In the genomic region with DNA sequence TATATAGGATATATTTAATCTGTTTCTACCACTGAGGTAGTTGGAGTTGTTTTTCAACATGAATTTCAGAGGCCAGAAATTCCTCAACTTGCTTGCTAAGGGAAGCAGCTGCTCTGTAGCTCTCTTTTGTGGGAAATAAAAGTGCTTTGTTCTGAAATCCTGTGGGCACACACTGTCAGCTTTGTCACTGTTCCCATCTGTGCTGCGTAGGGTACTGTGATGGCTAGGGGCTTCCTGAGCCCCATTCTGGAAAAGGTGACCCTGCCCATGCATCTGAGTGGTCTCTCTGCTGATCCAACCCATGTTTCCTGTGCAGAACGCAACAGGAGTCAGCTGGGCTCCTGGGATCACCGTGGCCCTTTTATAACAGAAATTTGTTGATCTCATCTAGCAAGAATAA, we compare ENCODE assay signal across 21 mouse cellular contexts. TPM values are rescaled to one million over a fixed set of nuclear protein-coding genes. Genes with fewer than 3 reads are reported as not detected.
A peak's percentile ranks its signal among the peaks of the same experiment; 100 is the strongest.
DNase-seq lines count a peak whose midpoint lies in the region; ATAC-seq and TF ChIP-seq lines count a peak whose summit lies in the region.
"Had no signal": no experiment of that assay in that cellular context is flagged by ENCODE, and none has a peak within 500 bp of the region (broad histone marks: within the 10 kb centered on the region; RNA-seq: fewer than 3 reads in every experiment).

No protein-coding gene starts in this region.

- no peak for TF ChIP-seq POLR2A in brain, embryonic 14.5 days (IDR thresholded peaks at IDR 0.05; ENCODE audit: borderline replicate concordance, extremely low read depth, insufficient read depth, insufficient read length, poor library complexity, severe bottlenecking)

- peak; percentile 60 for DNase-seq in heart, embryonic 10.5 days (ENCODE audit: low spot score)
- DNase-seq in heart, postnatal 4 days: no peak
- DNase-seq in brain, embryonic 14.5 days (ENCODE audit: low read depth): peak; percentile 23
- peak; percentile 55 to 89 for DNase-seq in layer of hippocampus, adult 18-20 months (ENCODE audit: low spot score in 2 of 2)
- DNase-seq in left cerebral cortex, postnatal 36 days (ENCODE audit: low spot score in 2 of 2): peak; percentile 24 to 34
- DNase-seq in urinary bladder, adult 2 months (ENCODE audit: low spot score): no peak
- DNase-seq: adrenal gland, postnatal 36 days; cerebellum, postnatal 25 days; heart, adult 18-20 months; kidney, adult 9 months; kidney, postnatal 4 days; liver, embryonic 13.5 days had no signal

- no peaks in the 10 kb centered on the region for H3K36me3 ChIP-seq in heart, embryonic 10.5 days
- no peaks in the 10 kb centered on the region for H3K36me3 ChIP-seq in hindbrain, embryonic 13.5 days
- H3K36me3 ChIP-seq: embryonic facial prominence, embryonic 12.5 days; limb, embryonic 12.5 days; liver, embryonic 13.5 days; midbrain, embryonic 12.5 days; neural tube, embryonic 13.5 days had no signal

- H3K27me3 ChIP-seq in heart, embryonic 10.5 days (ENCODE audit: insufficient read depth, poor library complexity, severe bottlenecking): no peaks in the 10 kb centered on the region
- no peaks in the 10 kb centered on the region for H3K27me3 ChIP-seq in hindbrain, embryonic 13.5 days
- H3K27me3 ChIP-seq: embryonic facial prominence, embryonic 12.5 days; limb, embryonic 12.5 days; liver, embryonic 13.5 days; midbrain, embryonic 12.5 days; neural tube, embryonic 13.5 days had no signal

- H3K4me3 ChIP-seq in heart, embryonic 10.5 days: no peak overlapping the region
- no peak overlapping the region for H3K4me3 ChIP-seq in hindbrain, embryonic 13.5 days
- H3K4me3 ChIP-seq: embryonic facial prominence, embryonic 12.5 days; limb, embryonic 12.5 days; liver, embryonic 13.5 days; midbrain, embryonic 12.5 days; neural tube, embryonic 13.5 days had no signal

- no peaks in the 10 kb centered on the region for H3K9me3 ChIP-seq in heart, embryonic 10.5 days
- H3K9me3 ChIP-seq in hindbrain, embryonic 13.5 days: no peaks in the 10 kb centered on the region
- H3K9me3 ChIP-seq: embryonic facial prominence, embryonic 12.5 days; limb, embryonic 12.5 days; liver, embryonic 13.5 days; midbrain, embryonic 12.5 days; neural tube, embryonic 13.5 days had no signal

- no peak for ATAC-seq in hindbrain, embryonic 13.5 days (ENCODE audit: low FRiP score)
- ATAC-seq: forebrain, embryonic 16.5 days had no signal

- no peak overlapping the region for H3K9ac ChIP-seq in hindbrain, embryonic 13.5 days
- H3K9ac ChIP-seq: embryonic facial prominence, embryonic 12.5 days; limb, embryonic 12.5 days; liver, embryonic 13.5 days; midbrain, embryonic 12.5 days; neural tube, embryonic 13.5 days had no signal

- H3K4me1 ChIP-seq in heart, embryonic 10.5 days: no peaks in the 10 kb centered on the region; the same call in 1 of the 2 replicates
- H3K4me1 ChIP-seq in hindbrain, embryonic 13.5 days (replicated peaks): 0 out of 2 replicates have a peak, but pooled peaks cover 2% of the 10 kb centered on the region
- H3K4me1 ChIP-seq: midbrain, embryonic 12.5 days; neural tube, embryonic 13.5 days had no signal

- no peak overlapping the region for H3K27ac ChIP-seq in heart, embryonic 10.5 days
- H3K27ac ChIP-seq in hindbrain, embryonic 13.5 days: no peak overlapping the region
- H3K27ac ChIP-seq: liver, embryonic 13.5 days; midbrain, embryonic 12.5 days; neural tube, embryonic 13.5 days had no signal

- TF ChIP-seq CTCF in brain, embryonic 14.5 days (IDR thresholded peaks at IDR 0.05; ENCODE audit: borderline replicate concordance, extremely low read depth, insufficient read depth, insufficient read length): no peak

- intact Hi-C loops in left cerebral cortex, postnatal 36 days (cut with DNase I): no loop called here

- H3K4me2 ChIP-seq in hindbrain, embryonic 13.5 days: no peak overlapping the region
- H3K4me2 ChIP-seq: embryonic facial prominence, embryonic 12.5 days; limb, embryonic 12.5 days; liver, embryonic 13.5 days; midbrain, embryonic 12.5 days; neural tube, embryonic 13.5 days had no signal

- 73% methylated on average over 3 of the region's 3 CpGs for WGBS in heart, embryonic 10.5 days
- 65% methylated on average over 3 of the region's 3 CpGs for WGBS in hindbrain, embryonic 13.5 days

RNA-seq across cellular contexts. Expression of gene Pla2g16, which starts 9.6 kb away (rescaled TPM):
- 15.9 and 30.8 TPM in 2 replicates for polyA plus RNA-seq in heart, embryonic 10.5 days (2016; fragmentation: Nextera tagmentation; extraction: Ambion mirVana)
- 10 to 100 TPM; 81.0 to 81.1 TPM for total RNA-seq in heart, postnatal 4 days (2021)
- 3.2 and 3.5 TPM in 2 replicates for polyA plus RNA-seq in brain, embryonic 14.5 days (2012; rRNA removed)
- 10 to 100 TPM; 42.3 to 44.4 TPM for total RNA-seq in layer of hippocampus, adult 18-20 months (2021)
- total RNA-seq in left cerebral cortex, postnatal 36 days (2021): 10 to 100 TPM; 27.2 to 29.2 TPM
- polyA plus RNA-seq in hindbrain, embryonic 13.5 days (2015; fragmentation: Nextera tagmentation; extraction: Ambion mirVana): 2.9 and 5.4 TPM in 2 replicates
- polyA plus RNA-seq in urinary bladder, adult 2 months (2012; rRNA removed): 41.3 and 43.5 TPM in 2 replicates

RNA-seq across cellular contexts. Expression of gene Lgals12, which starts 40.2 kb away (rescaled TPM):
- 0.06 TPM in 1 of 2 replicates, not detected in the other for polyA plus RNA-seq in heart, embryonic 10.5 days (2016; fragmentation: Nextera tagmentation; extraction: Ambion mirVana)
- total RNA-seq in heart, postnatal 4 days (2021): under 1 TPM; 0.36 to 0.41 TPM
- 0.68 and 0.72 TPM in 2 replicates for polyA plus RNA-seq in brain, embryonic 14.5 days (2012; rRNA removed)
- under 1 TPM; 0.33 to 0.35 TPM for total RNA-seq in layer of hippocampus, adult 18-20 months (2021)
- total RNA-seq in left cerebral cortex, postnatal 36 days (2021): 1 to 10 TPM in 1 of 2 experiments, under 1 TPM in 1; 0.57 to 1.0 TPM
- 0.08 and 0.17 TPM in 2 replicates for polyA plus RNA-seq in hindbrain, embryonic 13.5 days (2015; fragmentation: Nextera tagmentation; extraction: Ambion mirVana)
- polyA plus RNA-seq in urinary bladder, adult 2 months (2012; rRNA removed): 2.0 and 3.5 TPM in 2 replicates
- polyA plus RNA-seq: liver, embryonic 13.5 days had no signal

RNA-seq across cellular contexts. Expression of gene Hrasls5, which starts 45.5 kb away (rescaled TPM):
- not detected in 2 replicates for polyA plus RNA-seq in heart, embryonic 10.5 days (2016; fragmentation: Nextera tagmentation; extraction: Ambion mirVana)
- not detected for total RNA-seq in heart, postnatal 4 days (2021)
- polyA plus RNA-seq in brain, embryonic 14.5 days (2012; rRNA removed): 0.15 TPM in 1 of 2 replicates, not detected in the other
- not detected for total RNA-seq in layer of hippocampus, adult 18-20 months (2021)
- not detected for total RNA-seq in left cerebral cortex, postnatal 36 days (2021)
- polyA plus RNA-seq in hindbrain, embryonic 13.5 days (2015; fragmentation: Nextera tagmentation; extraction: Ambion mirVana): not detected in 2 replicates
- polyA plus RNA-seq in urinary bladder, adult 2 months (2012; rRNA removed): not detected in 2 replicates
- total RNA-seq: heart, adult 18-20 months had no signal
- polyA plus RNA-seq: embryonic facial prominence, embryonic 12.5 days; forebrain, embryonic 16.5 days; heart, embryonic 16.5 days; hindbrain, embryonic 11.5 days; intestine, embryonic 14.5 days; limb, embryonic 12.5 days; liver, embryonic 13.5 days; midbrain, embryonic 12.5 days; neural tube, embryonic 13.5 days had no signal

Comparison
In these comparisons a context has a peak if more than half of its experiments do, and no peak if none do; other contexts are left out.
1. DNase-seq: peak in heart, embryonic 10.5 days (single experiment), brain, embryonic 14.5 days (single experiment), layer of hippocampus, adult 18-20 months (2 of 2) and left cerebral cortex, postnatal 36 days (2 of 2); none in heart, postnatal 4 days (single experiment) and urinary bladder, adult 2 months (single experiment).